Mouse (Mus musculus): ENCODE measurements at regions not wholly inside any gene's neighbourhood (a gene's known extent, or its start where the extent isn't known, plus 50 kb on each side); places are given as distances from the start of the nearest gene placed in this dataset.

DNA sequence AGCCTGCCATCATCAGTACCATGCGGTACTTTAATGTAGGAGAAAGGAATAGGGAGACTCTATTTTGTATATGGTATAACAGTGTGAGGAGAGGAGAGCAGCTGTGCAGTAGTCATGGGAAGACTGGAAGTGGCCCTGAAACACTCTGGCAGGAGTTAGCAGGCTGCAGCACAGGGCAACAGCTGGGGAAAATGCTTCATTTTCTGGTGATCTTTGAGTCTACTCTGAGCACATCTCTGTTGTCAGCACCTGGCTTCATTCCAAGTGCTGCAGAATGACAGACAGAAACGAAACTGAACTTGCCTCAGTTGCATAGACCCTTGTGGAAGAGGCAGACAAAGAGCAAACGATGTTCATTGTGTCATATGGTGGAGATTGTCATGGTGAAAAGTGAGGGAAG lies 847.7 kb downstream of the Diaph3 start:
- no peak overlapping the region for H3K4me3 ChIP-seq (replicated peaks; ENCODE audit: low read length)
- TF ChIP-seq CTCF (conservative IDR thresholded peaks at IDR 0.05; ENCODE audit: low read length) (no peak), NANOG (IDR thresholded peaks at IDR 0.05; ENCODE audit: borderline replicate concordance, low read length) (no peak), POU5F1 (IDR thresholded peaks at IDR 0.05; ENCODE audit: borderline replicate concordance, low read length) (no peak)
- no peaks in the 10 kb centered on the region for H3K4me1 ChIP-seq (replicated peaks; ENCODE audit: low read depth, low read length)
- no peaks in the 10 kb centered on the region for H3K36me3 ChIP-seq (ENCODE audit: insufficient read depth, low read length)
- H3K27me3 ChIP-seq (ENCODE audit: insufficient read depth, low read length) = no peaks in the 10 kb centered on the region
- H3K9me3 ChIP-seq (ENCODE audit: low read length) = no peaks in the 10 kb centered on the region

DNA sequence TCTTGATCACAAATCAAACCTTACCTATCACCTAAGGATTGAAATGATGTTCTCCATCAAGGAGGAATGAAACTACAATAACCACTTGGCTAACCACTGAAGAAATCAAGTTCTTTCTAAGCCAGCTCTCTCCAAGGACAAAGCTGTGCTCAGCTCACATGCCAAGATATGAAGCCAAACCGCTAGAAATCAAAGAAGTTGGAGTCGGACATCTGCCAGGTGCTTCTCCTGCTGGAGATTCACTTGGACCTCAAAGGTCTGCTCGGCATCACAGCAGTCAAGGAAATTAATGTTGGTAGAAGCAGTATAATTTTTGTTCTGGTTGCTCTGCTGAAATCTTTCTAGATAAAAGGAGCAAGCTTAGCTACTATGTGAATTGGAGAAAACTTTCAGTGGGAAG lies 850.5 kb downstream of the Diaph3 start:
- no peaks in the 10 kb centered on the region for H3K9me3 ChIP-seq (ENCODE audit: low read length)
- no peaks in the 10 kb centered on the region for H3K4me1 ChIP-seq (replicated peaks; ENCODE audit: low read depth, low read length)
- no peak for TF ChIP-seq NANOG (IDR thresholded peaks at IDR 0.05; ENCODE audit: borderline replicate concordance, low read length)
- TF ChIP-seq CTCF (conservative IDR thresholded peaks at IDR 0.05; ENCODE audit: low read length) = no peak
- no peak for TF ChIP-seq POU5F1 (IDR thresholded peaks at IDR 0.05; ENCODE audit: borderline replicate concordance, low read length)
- H3K27me3 ChIP-seq (ENCODE audit: insufficient read depth, low read length) = no peaks in the 10 kb centered on the region
- H3K4me3 ChIP-seq (replicated peaks; ENCODE audit: low read length) = no peak overlapping the region
- no peaks in the 10 kb centered on the region for H3K36me3 ChIP-seq (ENCODE audit: insufficient read depth, low read length)

DNA sequence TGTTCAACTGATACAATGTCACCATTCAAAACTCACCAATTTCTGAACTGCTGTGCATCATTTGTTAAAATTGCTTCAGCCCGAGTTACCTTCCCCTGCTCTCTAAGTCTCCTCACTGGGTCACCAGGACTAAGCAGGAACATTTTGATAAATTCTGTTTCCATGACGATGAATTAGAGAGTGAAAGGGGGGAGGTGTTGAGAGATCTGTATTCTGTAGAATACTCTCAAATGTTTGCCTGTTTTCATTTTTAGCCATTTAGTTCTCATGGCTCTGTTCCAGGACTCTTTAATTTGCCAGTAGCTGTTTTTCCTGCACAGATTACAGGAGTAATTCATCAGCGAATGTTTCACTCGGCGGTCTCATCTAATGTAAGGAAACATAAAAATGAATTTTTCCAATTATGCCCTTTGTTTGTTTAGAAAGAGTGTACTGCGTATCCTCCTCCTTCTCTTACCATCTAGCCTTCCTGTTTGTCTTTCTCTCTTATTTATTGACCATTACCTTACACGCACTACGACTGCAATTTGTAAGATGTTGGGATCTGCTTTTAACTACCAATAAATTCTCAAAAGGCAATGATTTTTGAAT lies 879.3 kb downstream of the Diaph3 start:
- Histone ChIP-seq H3K36me3 (ENCODE audit: insufficient read depth, low read length) (no peaks in the 10 kb centered on the region), H3K4me3 (replicated peaks; ENCODE audit: low read length) (no peak overlapping the region), H3K27me3 (ENCODE audit: insufficient read depth, low read length) (no peaks in the 10 kb centered on the region), H3K4me1 (replicated peaks; ENCODE audit: low read depth, low read length) (no peaks in the 10 kb centered on the region), H3K9me3 (ENCODE audit: low read length) (no peaks in the 10 kb centered on the region)
- TF ChIP-seq CTCF (conservative IDR thresholded peaks at IDR 0.05; ENCODE audit: low read length) (no peak), NANOG (IDR thresholded peaks at IDR 0.05; ENCODE audit: borderline replicate concordance, low read length) (no peak), POU5F1 (IDR thresholded peaks at IDR 0.05; ENCODE audit: borderline replicate concordance, low read length) (no peak)

DNA sequence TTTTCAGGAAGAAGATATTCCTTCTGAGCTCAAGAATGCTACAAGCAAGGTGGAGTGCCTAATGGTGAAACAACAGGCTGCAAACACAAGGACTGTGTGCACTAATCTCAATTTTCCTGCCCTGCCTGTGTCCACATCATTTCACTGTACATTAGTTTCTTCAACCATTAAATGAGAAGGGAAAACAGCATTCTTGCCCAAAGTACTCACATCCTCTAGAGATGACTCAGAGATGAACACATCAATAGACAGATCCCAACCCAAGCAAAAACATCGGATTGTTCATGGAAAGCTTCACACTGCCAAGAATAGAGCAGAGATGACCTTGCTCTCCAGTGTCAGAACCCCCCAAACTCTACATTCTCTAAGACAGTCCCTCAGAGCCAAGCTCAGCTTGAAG lies 886.8 kb downstream of the Diaph3 start:
- H3K9me3 ChIP-seq (ENCODE audit: low read length) = no peaks in the 10 kb centered on the region
- H3K36me3 ChIP-seq (ENCODE audit: insufficient read depth, low read length) = no peaks in the 10 kb centered on the region
- TF ChIP-seq CTCF (conservative IDR thresholded peaks at IDR 0.05; ENCODE audit: low read length) = no peak
- no peak for TF ChIP-seq POU5F1 (IDR thresholded peaks at IDR 0.05; ENCODE audit: borderline replicate concordance, low read length)
- TF ChIP-seq NANOG (IDR thresholded peaks at IDR 0.05; ENCODE audit: borderline replicate concordance, low read length) = no peak
- no peaks in the 10 kb centered on the region for H3K4me1 ChIP-seq (replicated peaks; ENCODE audit: low read depth, low read length)
- no peak overlapping the region for H3K4me3 ChIP-seq (replicated peaks; ENCODE audit: low read length)
- H3K27me3 ChIP-seq (ENCODE audit: insufficient read depth, low read length) = no peaks in the 10 kb centered on the region

DNA sequence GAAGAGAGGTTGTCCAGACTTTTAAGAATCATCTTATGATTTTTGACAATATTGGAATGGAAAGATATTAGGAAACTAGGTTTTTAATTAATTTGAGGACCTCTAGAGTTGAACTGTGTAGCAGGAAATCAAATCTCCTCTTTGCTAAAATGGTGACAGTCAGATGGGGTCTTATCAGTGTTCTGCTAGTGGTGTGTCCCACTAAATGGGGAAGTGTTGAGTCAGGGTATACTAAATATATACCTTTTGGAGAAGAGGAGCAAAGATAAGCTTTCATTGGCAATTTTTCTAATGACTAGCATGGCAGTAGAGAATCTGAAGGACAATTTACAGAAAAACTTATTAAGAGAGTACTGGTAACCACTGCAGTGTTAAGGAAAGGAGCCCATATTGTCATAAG lies 889.4 kb downstream of the Diaph3 start:
- Histone ChIP-seq H3K4me3 (replicated peaks; ENCODE audit: low read length) (no peak overlapping the region), H3K9me3 (ENCODE audit: low read length) (no peaks in the 10 kb centered on the region), H3K27me3 (ENCODE audit: insufficient read depth, low read length) (no peaks in the 10 kb centered on the region), H3K4me1 (replicated peaks; ENCODE audit: low read depth, low read length) (no peaks in the 10 kb centered on the region), H3K36me3 (ENCODE audit: insufficient read depth, low read length) (no peaks in the 10 kb centered on the region)
- TF ChIP-seq POU5F1 (IDR thresholded peaks at IDR 0.05; ENCODE audit: borderline replicate concordance, low read length) = no peak
- TF ChIP-seq NANOG (IDR thresholded peaks at IDR 0.05; ENCODE audit: borderline replicate concordance, low read length) = no peak
- TF ChIP-seq CTCF (conservative IDR thresholded peaks at IDR 0.05; ENCODE audit: low read length) = no peak

DNA sequence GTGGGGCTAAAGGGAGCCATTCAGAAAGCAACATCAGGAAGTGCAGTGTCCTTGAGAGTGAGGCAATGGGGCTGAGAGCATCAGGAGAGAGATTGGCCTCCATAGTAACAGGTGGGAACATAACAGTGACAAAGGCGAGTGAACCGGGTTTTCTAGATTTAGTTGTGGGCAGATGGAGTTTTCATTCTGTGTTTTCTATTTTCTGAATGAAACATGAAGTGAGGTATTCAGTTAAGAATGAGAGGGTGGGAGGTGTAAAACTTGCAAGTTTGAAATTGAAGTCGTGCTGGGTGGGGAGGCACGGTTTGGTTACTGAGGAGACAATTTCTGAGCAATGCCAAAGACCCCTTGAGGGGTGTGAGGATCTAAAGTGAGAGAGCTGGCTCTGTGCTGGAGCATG lies 893.3 kb downstream of the Diaph3 start:
- Histone ChIP-seq H3K4me3 (replicated peaks; ENCODE audit: low read length) (no peak overlapping the region), H3K36me3 (ENCODE audit: insufficient read depth, low read length) (no peaks in the 10 kb centered on the region), H3K27me3 (ENCODE audit: insufficient read depth, low read length) (no peaks in the 10 kb centered on the region), H3K4me1 (replicated peaks; ENCODE audit: low read depth, low read length) (no peaks in the 10 kb centered on the region), H3K9me3 (ENCODE audit: low read length) (peaks cover 7% of the 10 kb centered on the region)
- TF ChIP-seq NANOG (IDR thresholded peaks at IDR 0.05; ENCODE audit: borderline replicate concordance, low read length) (no peak), POU5F1 (IDR thresholded peaks at IDR 0.05; ENCODE audit: borderline replicate concordance, low read length) (no peak), CTCF (conservative IDR thresholded peaks at IDR 0.05; ENCODE audit: low read length) (no peak)

DNA sequence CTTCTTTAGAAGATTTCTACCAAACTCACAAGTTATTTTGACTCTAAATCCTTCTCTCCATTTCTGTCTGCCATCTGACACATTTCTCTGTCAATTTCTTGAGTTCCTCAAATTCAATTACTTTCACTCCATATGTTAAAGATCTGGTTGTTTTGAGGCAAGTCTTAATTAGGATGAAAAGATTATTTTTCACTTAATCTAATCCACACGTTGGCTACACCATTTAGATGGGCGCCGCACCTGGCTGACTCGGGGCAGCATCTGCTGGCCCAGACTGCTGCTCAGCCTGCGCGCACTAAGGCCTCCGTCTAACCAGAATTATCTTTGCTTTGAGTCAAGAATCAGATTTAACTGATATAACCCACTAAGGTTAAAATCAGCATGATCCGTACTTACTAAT lies 894.3 kb downstream of the Diaph3 start:
- Histone ChIP-seq H3K9me3 (ENCODE audit: low read length) (peaks cover 7% of the 10 kb centered on the region), H3K4me1 (replicated peaks; ENCODE audit: low read depth, low read length) (no peaks in the 10 kb centered on the region), H3K27me3 (ENCODE audit: insufficient read depth, low read length) (no peaks in the 10 kb centered on the region), H3K4me3 (replicated peaks; ENCODE audit: low read length) (no peak overlapping the region), H3K36me3 (ENCODE audit: insufficient read depth, low read length) (no peaks in the 10 kb centered on the region)
- TF ChIP-seq NANOG (IDR thresholded peaks at IDR 0.05; ENCODE audit: borderline replicate concordance, low read length) = no peak
- no peak for TF ChIP-seq POU5F1 (IDR thresholded peaks at IDR 0.05; ENCODE audit: borderline replicate concordance, low read length)
- no peak for TF ChIP-seq CTCF (conservative IDR thresholded peaks at IDR 0.05; ENCODE audit: low read length)

DNA sequence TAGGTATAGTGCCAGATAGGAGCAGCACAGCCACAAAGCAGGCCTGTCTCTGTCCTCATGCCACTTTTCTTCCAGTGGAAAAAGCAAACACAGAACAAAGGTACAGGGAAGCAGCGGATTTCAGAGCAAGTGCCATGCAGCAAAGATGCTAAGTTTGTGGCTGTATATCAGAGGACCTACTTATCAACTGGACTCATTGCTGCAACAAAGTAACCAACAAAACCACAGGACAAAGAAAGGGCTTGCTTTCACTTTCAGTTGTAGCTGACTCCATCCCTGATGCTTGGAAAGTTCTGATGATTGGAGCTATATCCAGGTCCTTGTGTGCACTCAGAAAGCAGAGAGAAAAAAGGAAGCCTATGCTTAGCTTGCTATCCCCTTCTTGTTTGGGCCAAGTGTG lies 897.4 kb downstream of the Diaph3 start:
- no peak overlapping the region for H3K4me3 ChIP-seq (replicated peaks; ENCODE audit: low read length)
- H3K9me3 ChIP-seq (ENCODE audit: low read length) = peaks cover 7% of the 10 kb centered on the region
- H3K4me1 ChIP-seq (replicated peaks; ENCODE audit: low read depth, low read length) = no peaks in the 10 kb centered on the region
- TF ChIP-seq NANOG (IDR thresholded peaks at IDR 0.05; ENCODE audit: borderline replicate concordance, low read length) (no peak), POU5F1 (IDR thresholded peaks at IDR 0.05; ENCODE audit: borderline replicate concordance, low read length) (no peak), CTCF (conservative IDR thresholded peaks at IDR 0.05; ENCODE audit: low read length) (no peak)
- H3K36me3 ChIP-seq (ENCODE audit: insufficient read depth, low read length) = no peaks in the 10 kb centered on the region
- H3K27me3 ChIP-seq (ENCODE audit: insufficient read depth, low read length) = no peaks in the 10 kb centered on the region

DNA sequence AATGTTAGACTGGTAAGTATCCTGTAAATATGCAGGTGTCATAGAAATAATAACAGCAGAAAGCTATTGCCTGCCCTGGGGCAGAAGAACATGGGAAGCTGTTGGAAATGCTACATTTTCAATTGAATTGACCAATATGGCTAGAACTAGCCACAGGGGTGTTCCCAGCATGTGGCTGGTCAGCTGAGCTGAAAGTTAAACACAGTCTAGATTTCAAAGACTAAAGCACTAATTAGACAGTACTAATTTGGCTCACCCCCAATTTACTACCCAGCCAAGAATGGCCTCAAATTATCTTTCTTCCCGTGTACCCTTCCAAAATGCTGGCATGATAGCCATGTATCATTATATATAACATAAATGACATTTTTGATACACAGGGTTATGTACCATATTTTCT lies 898.2 kb downstream of the Diaph3 start:
- no peak overlapping the region for H3K4me3 ChIP-seq (replicated peaks; ENCODE audit: low read length)
- TF ChIP-seq CTCF (conservative IDR thresholded peaks at IDR 0.05; ENCODE audit: low read length) = no peak
- no peak for TF ChIP-seq NANOG (IDR thresholded peaks at IDR 0.05; ENCODE audit: borderline replicate concordance, low read length)
- no peak for TF ChIP-seq POU5F1 (IDR thresholded peaks at IDR 0.05; ENCODE audit: borderline replicate concordance, low read length)
- peaks cover 7% of the 10 kb centered on the region for H3K9me3 ChIP-seq (ENCODE audit: low read length)
- H3K36me3 ChIP-seq (ENCODE audit: insufficient read depth, low read length) = no peaks in the 10 kb centered on the region
- H3K4me1 ChIP-seq (replicated peaks; ENCODE audit: low read depth, low read length) = no peaks in the 10 kb centered on the region
- no peaks in the 10 kb centered on the region for H3K27me3 ChIP-seq (ENCODE audit: insufficient read depth, low read length)

Measured in E14TG2a.4 (cell line).